Mouse (Mus musculus) 3134 (cell line): ENCODE data around the gene Nfkbia.

Experiments used
- DNase-seq: peaks from one replicate; pipeline ENCODE4 v3.0.0-alpha.2; 2011; ENCODE audit warnings: low spot score; ENCODE audit not compliant: insufficient read length; ENCODE audit errors: extremely low read depth

Gene Nfkbia

DNA sequence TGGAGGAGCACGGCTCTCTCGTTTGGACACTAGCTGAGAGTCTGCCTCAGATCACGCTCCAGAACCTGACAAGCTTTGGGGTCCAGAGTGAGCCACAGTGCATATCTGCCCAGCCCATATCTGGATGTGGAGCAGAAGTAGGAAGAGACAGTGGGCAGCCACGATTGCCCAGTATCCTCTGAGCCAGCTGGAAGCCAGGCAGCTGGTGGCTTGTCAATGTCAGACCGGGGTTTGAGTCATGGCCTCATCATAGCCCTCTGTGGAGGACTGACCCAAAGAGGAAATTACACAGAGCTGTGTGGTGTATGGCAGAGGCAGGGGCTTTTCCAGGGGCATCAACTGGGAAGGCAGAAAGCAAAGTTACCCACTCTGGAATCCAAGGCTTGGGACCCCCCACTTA is 25.6 kb downstream of the Nfkbia start:
- DNase-seq, result peak; percentile 59

DNA sequence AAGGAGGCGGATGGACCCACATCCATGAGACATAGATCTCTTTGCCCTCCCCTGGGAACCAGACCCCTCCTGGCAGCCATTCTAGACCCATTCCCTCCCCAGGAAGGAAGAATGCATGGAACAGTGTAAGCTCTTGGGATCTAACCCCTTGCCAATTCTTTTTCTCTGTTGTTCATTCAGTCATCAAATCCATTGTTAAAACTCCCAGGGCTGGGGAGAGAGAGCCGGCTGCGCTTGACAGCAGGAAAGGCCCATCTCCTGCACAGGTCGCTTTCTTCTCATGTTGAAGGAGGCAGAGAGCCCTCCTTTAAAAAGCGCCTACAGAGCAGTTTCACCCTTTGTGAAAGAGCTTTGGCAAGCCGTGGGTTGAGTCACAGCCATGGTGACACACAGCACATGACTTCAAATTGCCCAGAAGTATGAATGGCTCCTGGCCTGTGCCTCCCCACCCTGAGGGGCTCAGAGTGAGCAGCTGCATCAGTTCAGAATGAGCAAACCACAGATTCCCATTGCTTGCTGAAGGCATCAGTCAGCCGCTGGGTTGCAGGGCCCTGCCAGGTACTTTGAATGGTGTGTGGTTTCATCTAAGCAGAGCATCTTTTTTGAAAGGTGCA is 26.3 kb downstream of the Nfkbia start:
- DNase-seq, result peak; percentile 72

- DNase-seq, result peak; percentile 78
Observed at GRCm38 (mm10) chr12:55465401-55465983, 27.0 kb downstream of the Nfkbia start.

GRCm38 (mm10) chr12:55464846-55465361 is 27.5 kb downstream of the Nfkbia start:
- DNase-seq, result peak; percentile 59

GRCm38 (mm10) chr12:55463992-55464845 is 28.2 kb downstream of the Nfkbia start:
- peak; percentile 67 for DNase-seq

- no peak for DNase-seq
Observed at GRCm38 (mm10) chr12:55463087-55463486, 29.4 kb downstream of the Nfkbia start.

DNA sequence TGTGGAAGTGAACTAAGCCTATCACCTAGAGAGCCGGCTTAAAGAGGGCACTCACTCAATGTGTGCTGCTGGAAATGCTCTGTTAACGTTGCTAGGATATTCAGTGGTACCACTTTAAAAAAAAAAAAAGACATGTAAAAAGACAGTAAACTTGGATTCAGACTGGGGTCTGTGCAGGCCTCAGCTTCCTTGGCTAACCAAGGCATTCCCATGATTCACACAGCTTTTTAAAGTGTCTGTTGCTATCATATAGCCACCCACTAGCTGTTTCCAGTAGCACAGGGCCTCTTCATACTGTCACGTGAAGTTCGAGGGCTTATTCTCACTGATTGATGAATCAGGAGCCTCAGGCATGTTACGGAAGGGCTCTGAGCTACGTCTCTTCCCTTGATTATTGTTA is 30.0 kb downstream of the Nfkbia start:
- no peak for DNase-seq

GRCm38 (mm10) chr12:55461767-55462166 is 30.7 kb downstream of the Nfkbia start:
- no peak for DNase-seq

- DNase-seq, result no peak
Observed at GRCm38 (mm10) chr12:55460900-55461299, 31.5 kb downstream of the Nfkbia start.

GRCm38 (mm10) chr12:55459739-55460138 is 32.7 kb downstream of the Nfkbia start:
- no peak for DNase-seq

GRCm38 (mm10) chr12:55456893-55457292 is 35.6 kb downstream of the Nfkbia start:
- no peak for DNase-seq

GRCm38 (mm10) chr12:55456136-55456535 is 36.3 kb downstream of the Nfkbia start:
- no peak for DNase-seq

DNA sequence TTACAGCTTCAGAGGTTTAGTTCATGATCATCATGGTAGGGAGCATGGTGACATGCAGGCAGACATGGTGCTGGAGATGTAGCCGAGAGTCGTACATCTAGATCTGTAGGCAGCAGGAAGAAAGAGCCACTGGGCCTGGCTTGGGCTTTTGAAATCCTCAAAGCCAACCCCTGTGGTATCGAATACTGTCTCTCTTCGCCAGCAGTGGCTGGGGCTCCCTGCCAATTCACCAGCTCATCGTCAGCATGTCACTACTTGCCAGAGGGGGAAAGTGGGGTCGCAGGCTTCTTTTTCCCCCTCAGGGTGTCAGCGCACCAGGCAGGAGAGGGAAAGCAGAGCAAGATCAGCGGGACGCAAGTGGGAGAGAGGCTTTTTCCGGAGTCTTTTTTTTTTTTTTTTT is 37.2 kb downstream of the Nfkbia start:
- DNase-seq, result no peak

GRCm38 (mm10) chr12:55453924-55454323 is 38.5 kb downstream of the Nfkbia start:
- no peak for DNase-seq

DNA sequence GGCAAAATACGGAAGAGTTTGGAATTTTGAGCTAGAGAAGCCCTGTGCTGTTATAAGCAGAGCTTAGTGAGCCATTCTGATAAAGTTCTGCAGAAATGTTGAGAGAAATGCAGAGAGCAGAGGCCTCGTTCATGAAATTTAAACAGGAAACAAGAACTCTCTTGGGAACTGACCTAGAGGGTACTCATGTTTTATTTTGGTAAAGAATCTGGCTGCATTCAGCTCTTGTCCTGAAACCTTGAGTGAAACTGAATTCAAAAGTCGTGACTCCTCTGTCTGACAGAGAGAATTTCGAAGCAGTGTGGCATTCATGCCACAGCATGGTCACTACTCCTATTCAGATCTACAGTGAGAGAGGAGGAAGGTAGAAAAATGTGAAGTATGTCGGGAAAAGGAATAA is 39.6 kb downstream of the Nfkbia start:
- no peak for DNase-seq

DNA sequence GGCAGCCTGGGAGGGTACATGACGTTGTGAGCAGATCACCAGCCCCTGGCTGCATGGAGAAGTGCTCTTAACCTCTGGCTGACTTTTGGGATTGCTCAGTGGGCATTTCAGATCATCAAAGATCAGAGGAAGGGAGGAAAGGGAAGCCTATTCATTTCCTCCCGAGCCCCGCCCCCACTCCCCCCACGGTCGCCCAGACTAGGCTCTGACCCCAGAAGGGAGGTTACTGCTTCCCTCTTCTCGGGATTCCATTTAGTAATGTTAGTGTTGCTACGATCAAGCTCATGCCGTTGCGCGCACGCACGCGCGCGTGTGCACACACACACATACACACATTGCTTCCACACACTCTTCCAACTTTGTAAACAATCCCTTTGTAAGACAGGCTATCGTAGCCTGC is 42.0 kb downstream of the Nfkbia start:
- no peak for DNase-seq

DNA sequence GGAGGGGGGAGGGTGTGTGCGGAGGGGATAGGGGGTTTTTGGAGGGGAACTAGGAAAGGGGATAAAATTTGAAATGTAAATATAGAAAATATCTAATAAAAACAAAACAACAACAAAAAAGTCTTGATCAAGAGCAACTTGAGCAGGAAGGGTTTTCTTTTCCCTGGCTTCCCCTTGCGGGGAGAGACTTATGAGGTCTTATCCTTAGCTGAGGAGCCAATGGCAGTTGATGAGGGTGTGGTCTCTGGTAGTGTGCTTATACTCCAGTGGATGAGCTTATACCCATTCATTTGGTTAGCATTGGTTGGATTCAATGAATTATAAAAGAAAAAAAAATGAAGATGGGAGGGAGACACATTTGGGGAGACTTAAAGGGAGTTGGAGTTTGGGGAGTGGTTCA is 43.4 kb downstream of the Nfkbia start:
- DNase-seq, result no peak

- DNase-seq, result no peak
Observed at GRCm38 (mm10) chr12:55448457-55448856, 44.0 kb downstream of the Nfkbia start.

DNA sequence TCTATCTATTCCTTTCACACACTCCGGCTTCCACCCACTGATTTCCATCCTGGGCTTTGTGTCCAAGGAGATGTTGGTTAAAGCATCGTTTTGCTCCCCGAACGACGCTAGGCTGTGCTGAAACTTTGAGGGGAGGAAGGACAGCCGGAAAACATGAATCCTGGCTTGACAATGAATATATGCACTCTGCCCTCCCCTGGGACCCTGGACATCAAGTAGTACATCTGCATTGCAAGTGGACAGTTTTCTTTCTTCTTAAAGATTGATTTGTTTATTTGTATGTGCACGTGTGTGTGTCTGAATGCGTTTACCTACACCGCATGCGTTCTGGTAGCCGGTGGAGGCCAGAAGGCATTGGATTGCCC is 45.1 kb downstream of the Nfkbia start:
- no peak for DNase-seq

DNA sequence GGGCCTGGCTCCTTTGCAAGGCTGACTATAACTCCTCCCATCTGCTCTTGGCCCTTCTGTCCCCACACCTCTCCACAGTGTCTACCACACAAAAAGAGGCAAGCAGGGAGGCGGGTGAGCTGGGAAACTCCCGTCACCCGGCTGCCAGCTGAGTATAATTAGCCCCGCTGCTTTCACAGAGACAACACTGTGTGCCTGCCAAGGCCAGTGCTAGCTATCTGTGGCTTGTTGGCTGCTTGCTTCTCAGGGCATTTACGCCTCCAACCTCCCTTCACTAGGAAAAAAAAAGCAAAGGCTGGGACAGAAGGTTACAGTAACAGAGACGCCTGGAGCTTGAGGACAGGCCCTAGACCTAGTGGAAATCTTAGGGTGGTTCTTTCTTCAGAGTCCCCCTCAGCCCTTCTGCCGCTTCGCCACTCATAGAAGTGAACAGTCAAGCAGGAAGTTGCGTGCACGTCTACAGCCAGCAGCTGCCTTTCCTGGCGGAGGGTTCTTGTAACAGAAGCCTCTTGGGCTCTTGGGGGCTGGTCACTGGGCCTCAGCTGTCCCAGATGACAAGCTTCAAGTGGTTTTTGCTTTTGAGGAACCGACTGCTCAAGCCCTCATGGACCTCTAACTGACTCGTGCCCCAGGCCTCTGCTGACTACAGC is 45.6 kb downstream of the Nfkbia start:
- peak; percentile 78 for DNase-seq

DNA sequence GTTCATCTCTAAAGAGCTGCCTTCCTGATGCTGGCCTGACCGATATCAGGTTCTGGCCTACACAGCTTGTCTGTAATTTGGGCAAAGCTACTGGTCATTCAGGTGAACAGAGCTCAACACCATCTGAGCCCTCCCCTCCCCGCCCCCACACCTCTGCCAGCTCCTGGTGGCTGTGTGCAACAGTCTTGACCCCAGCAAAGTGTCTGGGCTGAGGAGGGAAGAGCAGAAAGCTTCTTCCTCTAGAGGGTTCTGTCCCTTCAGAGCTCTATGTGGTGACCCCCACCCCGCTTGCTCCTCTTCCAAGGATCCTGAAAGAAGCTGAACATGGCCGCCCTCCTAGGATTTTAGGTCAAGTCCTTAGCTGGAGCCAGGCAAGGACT is 46.1 kb downstream of the Nfkbia start:
- no peak for DNase-seq
